ENCODE assay signal across 9 mouse cellular contexts in genomic region chr5:29842444-29843166, GRCm38 (mm10).
DNase-seq lines count a peak whose midpoint lies in the region; ATAC-seq lines count a peak whose summit lies in the region.
"Had no signal": no experiment of that assay in that cellular context is flagged by ENCODE, and none has a peak within 500 bp of the region (broad histone marks: within the 10 kb centered on the region; RNA-seq: fewer than 3 reads in every experiment).

No protein-coding gene starts in this region.

- DNase-seq in frontal cortex, adult 2 months (ENCODE audit: extremely low spot score in 1 of 2, low spot score in 1 of 2), result no peak
- DNase-seq in 3134 (ENCODE audit: extremely low read depth, insufficient read length, low spot score), result peak; percentile 51
- peak; percentile 44 to 61 for DNase-seq in adrenal gland, postnatal 36 days
- DNase-seq in cerebellum, postnatal 36 days, result no peak
- DNase-seq in thymus, adult 18-20 months, result no peak

- 32% methylated on average over 3 of the region's 3 CpGs for WGBS in heart, embryonic 14.5 days

- peaks cover 3% of the 10 kb centered on the region in 2 experiments; a peak in 1 of 4 replicates for H3K4me1 ChIP-seq in heart, embryonic 14.5 days (ENCODE audit: control insufficient read depth in 2 of 2, insufficient read depth in 2 of 2, low read length in 2 of 2)
- H3K4me1 ChIP-seq: forebrain, embryonic 12.5 days had no signal

- no peak overlapping the region for H3K4me3 ChIP-seq in heart, embryonic 14.5 days (ENCODE audit: control insufficient read depth in 1 of 2, insufficient read depth in 1 of 2, low read depth in 1 of 2, low read length in 2 of 2)
- H3K4me3 ChIP-seq: forebrain, embryonic 12.5 days had no signal

- no peaks in the 10 kb centered on the region for H3K36me3 ChIP-seq in heart, embryonic 14.5 days (ENCODE audit: control insufficient read depth, insufficient read depth, low read length)
- H3K36me3 ChIP-seq: forebrain, embryonic 12.5 days had no signal

- ATAC-seq in frontal cortex, adult (ENCODE audit: low TSS enrichment), result peak; percentile 31; the same call in 1 of the 2 replicates
- ATAC-seq in heart, embryonic 14.5 days (ENCODE audit: insufficient number of reproducible peaks, insufficient read depth, low FRiP score, low read depth), result peak; percentile 50; the same call in 1 of the 2 replicates
- ATAC-seq in megakaryocyte-erythroid progenitor cell, adult 5-6 weeks (replicated peaks; ENCODE audit: low FRiP score, low TSS enrichment, poor library complexity, severe bottlenecking), result no peak

- H3K9ac ChIP-seq in heart, embryonic 14.5 days (ENCODE audit: low read length), result no peak overlapping the region
- H3K9ac ChIP-seq: forebrain, embryonic 12.5 days had no signal

- H3K27ac ChIP-seq in heart, embryonic 14.5 days (replicated peaks in 1 of 2; ENCODE audit: control insufficient read depth in 1 of 2, insufficient read depth in 1 of 2, low read depth in 2 of 2, low read length in 2 of 2), result peak overlapping the region; percentile 4 to 58; a peak in 3 of 4 replicates
- H3K27ac ChIP-seq: forebrain, embryonic 12.5 days had no signal

- no peaks in the 10 kb centered on the region for H3K27me3 ChIP-seq in heart, embryonic 14.5 days (ENCODE audit: control insufficient read depth, insufficient read depth, low read length)
- H3K27me3 ChIP-seq: forebrain, embryonic 12.5 days had no signal

- no peak overlapping the region for H3K4me2 ChIP-seq in heart, embryonic 14.5 days (ENCODE audit: low read length)
- H3K4me2 ChIP-seq: forebrain, embryonic 12.5 days had no signal

- no peaks in the 10 kb centered on the region for H3K9me3 ChIP-seq in heart, embryonic 14.5 days (ENCODE audit: control insufficient read depth, low read length)
- H3K9me3 ChIP-seq: forebrain, embryonic 12.5 days had no signal

Comparison
In these comparisons a context has a peak if more than half of its experiments do, and no peak if none do; other contexts are left out.
1. DNase-seq: peak in 3134 (single experiment) and adrenal gland, postnatal 36 days (2 of 2); none in frontal cortex, adult 2 months (0 of 2), cerebellum, postnatal 36 days (0 of 2) and thymus, adult 18-20 months (0 of 2).